Mouse (Mus musculus) spleen, postnatal 10 days (tissue): Measurements from ENCODE around the gene Asb2.

Experiments
- DNase-seq, 2 experiments: peaks; one replicate each; pipeline ENCODE4 v3.0.0; 2021 to 2022; ENCODE audit warnings: low spot score in 2 of 2

Asb2 gene

GRCm38 (mm10) chr12:103325156-103325857 is 30.5 kb downstream of the Asb2 start:
- peak; percentile 77 to 92 for DNase-seq

- peak in 1 of 2 experiments; percentile 45 for DNase-seq
Measured at GRCm38 (mm10) chr12:103322801-103323200, 33.0 kb downstream of the Asb2 start.

- no peak for DNase-seq
Measured at GRCm38 (mm10) chr12:103315831-103316545, 39.8 kb downstream of the Asb2 start.

- DNase-seq: no peak
Measured at GRCm38 (mm10) chr12:103314640-103315361, 41.0 kb downstream of the Asb2 start.

GRCm38 (mm10) chr12:103313871-103314639 is 41.7 kb downstream of the Asb2 start:
- no peak for DNase-seq

GRCm38 (mm10) chr12:103313274-103313673 is 42.5 kb downstream of the Asb2 start:
- no peak for DNase-seq

- no peak for DNase-seq
Measured at GRCm38 (mm10) chr12:103311921-103312320, 43.9 kb downstream of the Asb2 start.

GRCm38 (mm10) chr12:103310744-103311267 is 45.0 kb downstream of the Asb2 start, which contains the start of gene Fam181a:
TSS of gene Fam181a (plus strand) at chr12:103310975.
- no peak for DNase-seq

GRCm38 (mm10) chr12:103306720-103307119 is 49.1 kb downstream of the Asb2 start:
- DNase-seq: peak; percentile 35 to 71

GRCm38 (mm10) chr12:103306224-103306623 is 49.6 kb downstream of the Asb2 start:
- no peak for DNase-seq

GRCm38 (mm10) chr12:103302960-103303359 is 52.8 kb downstream of the Asb2 start:
- DNase-seq: no peak

GRCm38 (mm10) chr12:103301645-103302044 is 54.2 kb downstream of the Asb2 start:
- peak; percentile 27 to 65 for DNase-seq

- no peak for DNase-seq
Measured at GRCm38 (mm10) chr12:103300493-103300892, 55.3 kb downstream of the Asb2 start.

GRCm38 (mm10) chr12:103296292-103296691 is 59.5 kb downstream of the Asb2 start:
- DNase-seq: no peak

- no peak for DNase-seq
Measured at GRCm38 (mm10) chr12:103292366-103292765, 63.4 kb downstream of the Asb2 start.

- no peak for DNase-seq
Measured at GRCm38 (mm10) chr12:103287276-103287675, 68.5 kb downstream of the Asb2 start.

- no peak for DNase-seq
Measured at GRCm38 (mm10) chr12:103283411-103283810, 72.4 kb downstream of the Asb2 start.

- DNase-seq: no peak
Measured at GRCm38 (mm10) chr12:103282936-103283335, 72.9 kb downstream of the Asb2 start.

GRCm38 (mm10) chr12:103281912-103282311 is 73.9 kb downstream of the Asb2 start:
- DNase-seq: no peak

GRCm38 (mm10) chr12:103281491-103281890 is 74.3 kb downstream of the Asb2 start:
- DNase-seq: no peak

GRCm38 (mm10) chr12:103276422-103276821 is 79.4 kb downstream of the Asb2 start:
- no peak for DNase-seq
